Mouse (Mus musculus) ES-Bruce4 (cell line): ENCODE measurements around the gene Tbk1.

ENCODE experiments used
- CTCF ChIP-seq: IDR thresholded peaks from one replicate; pipeline ENCODE4 v1.8.1; 2011; ENCODE audit warnings: low read depth, low read length
- POLR2A ChIP-seq: IDR thresholded peaks from one replicate; pipeline ENCODE4 v1.8.1; 2011; ENCODE audit warnings: low read length; ENCODE audit not compliant: insufficient read depth

- TF ChIP-seq POLR2A (no peak), CTCF (no peak)
Measured at GRCm38 (mm10) chr10:121527114-121527513, 59.5 kb downstream of the Tbk1 start.
